Mouse (Mus musculus): ENCODE results near the gene Zfp462.
A peak's percentile ranks its signal among the peaks of the same experiment; 100 is the strongest.

Zfp462 gene

DNA sequence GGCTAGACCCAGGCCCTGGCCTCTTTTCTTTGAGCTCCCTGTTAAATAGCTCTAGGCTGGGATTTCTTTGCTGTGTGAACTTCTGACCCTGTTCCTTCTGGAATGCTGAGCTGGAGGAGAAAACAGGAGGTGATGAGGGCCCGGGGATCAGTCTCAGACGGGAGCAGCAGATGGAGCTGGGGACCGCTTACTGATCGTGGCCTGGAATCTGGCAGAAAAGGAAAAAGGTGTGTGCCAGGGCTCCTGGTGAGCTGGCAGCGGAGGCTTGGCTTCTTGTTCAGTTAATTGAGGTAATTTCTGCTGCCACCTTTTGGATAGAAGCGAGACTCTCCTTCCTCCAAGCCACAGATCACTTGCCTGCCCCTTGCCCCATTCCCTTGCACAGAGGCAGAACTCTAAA, 177.1 kb downstream of the Zfp462 start:
- DNase-seq, result no peak

DNA sequence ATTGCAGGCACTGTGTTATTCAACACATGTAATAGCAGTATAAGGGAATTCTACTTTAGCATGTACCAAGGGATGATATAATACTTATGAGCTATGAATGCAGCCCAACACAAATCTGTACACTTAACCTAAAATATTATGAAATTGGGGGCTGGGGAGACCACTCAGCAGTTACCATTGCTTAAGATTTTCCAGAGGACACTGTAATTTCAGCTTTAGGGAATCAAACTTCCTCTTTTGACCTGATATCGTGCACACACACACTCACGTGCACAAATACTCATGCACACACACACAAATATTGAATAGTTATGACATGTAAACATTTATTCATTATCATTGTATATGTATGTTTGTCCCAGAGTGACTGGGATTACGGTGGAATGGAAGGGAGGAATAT, 179.3 kb downstream of the Zfp462 start:
- no peak for DNase-seq

DNA sequence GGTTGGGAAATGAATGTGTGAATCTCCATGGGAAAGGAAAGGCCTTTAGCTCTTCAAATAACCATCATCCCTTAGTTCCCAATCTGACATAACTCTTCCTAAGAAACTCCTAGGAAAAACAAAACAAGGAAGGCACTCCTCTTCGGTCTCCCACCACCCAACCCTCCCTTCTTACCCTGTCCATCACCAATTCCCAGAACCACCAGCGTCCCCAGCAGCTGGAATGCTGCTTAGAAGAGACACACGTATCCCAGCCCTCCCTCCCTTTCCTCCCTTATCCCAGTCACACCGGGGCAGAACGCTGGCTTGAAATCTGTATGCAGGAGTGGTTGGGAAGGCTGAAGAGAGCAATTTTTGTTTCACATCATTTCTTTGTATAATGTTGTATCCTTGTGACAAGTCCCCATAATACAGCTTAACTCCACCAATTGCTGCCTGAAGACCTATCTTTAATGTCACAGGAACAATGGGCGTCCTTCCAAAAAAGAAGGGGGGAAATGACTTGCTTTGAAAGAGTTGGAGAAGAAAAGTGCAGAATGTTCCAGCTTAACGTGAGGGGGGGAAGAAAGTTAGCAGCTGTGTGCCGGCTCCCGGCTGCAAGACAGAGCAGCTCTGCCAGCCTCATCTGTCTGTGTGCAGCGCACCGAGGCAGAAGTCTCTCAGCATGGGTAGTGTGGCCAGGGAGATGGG, 180.3 kb downstream of the Zfp462 start:
- peak; percentile 52 for DNase-seq

DNA sequence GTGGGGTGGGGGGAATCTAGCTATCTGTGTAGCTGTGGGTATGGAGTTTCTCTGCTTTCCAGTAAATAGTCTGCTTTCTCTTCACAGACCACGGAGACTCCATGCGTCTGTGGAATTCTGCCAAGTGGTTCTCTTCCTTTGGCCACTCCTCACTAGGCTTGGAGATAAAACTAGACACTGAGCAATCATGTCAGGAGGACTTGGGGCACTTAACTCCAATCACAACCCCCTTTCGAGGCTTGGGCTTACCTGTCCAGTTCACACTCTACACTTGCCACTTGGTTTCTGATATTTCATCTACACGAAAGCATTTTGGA, 180.8 kb downstream of the Zfp462 start:
- DNase-seq, result peak; percentile 15

DNA sequence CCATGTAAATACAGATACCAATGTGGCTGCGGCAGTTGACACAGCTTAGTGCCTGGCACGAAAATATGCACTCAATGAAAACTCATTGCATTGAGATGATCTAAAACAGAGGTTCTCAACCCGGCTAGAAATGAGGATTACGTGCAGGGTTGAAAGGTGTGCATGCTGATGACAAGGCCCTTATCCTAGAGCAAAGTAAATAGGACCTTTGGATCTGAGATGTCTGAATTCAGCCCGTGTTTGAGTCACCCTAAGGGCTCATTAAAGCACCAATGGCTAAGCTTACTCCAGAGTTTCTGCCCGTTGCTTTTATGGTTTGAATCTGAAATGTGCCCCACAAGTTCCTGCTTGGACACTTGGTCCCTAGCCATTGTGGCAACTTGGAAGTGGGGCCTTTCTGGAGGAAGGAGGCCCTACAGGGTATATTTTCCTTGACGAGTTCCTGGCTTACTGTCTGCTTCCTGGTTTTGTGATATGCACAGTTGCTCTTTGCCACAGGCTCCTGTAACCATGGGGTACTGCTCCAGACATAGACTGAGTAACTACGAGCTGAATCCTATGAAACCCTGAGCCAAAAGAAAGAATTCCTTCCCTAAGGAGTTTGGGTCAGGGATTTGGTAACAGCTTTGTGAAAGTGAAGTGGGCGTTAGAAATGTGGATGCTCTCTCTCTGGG, 182.5 kb downstream of the Zfp462 start:
- DNase-seq, result no peak

DNA sequence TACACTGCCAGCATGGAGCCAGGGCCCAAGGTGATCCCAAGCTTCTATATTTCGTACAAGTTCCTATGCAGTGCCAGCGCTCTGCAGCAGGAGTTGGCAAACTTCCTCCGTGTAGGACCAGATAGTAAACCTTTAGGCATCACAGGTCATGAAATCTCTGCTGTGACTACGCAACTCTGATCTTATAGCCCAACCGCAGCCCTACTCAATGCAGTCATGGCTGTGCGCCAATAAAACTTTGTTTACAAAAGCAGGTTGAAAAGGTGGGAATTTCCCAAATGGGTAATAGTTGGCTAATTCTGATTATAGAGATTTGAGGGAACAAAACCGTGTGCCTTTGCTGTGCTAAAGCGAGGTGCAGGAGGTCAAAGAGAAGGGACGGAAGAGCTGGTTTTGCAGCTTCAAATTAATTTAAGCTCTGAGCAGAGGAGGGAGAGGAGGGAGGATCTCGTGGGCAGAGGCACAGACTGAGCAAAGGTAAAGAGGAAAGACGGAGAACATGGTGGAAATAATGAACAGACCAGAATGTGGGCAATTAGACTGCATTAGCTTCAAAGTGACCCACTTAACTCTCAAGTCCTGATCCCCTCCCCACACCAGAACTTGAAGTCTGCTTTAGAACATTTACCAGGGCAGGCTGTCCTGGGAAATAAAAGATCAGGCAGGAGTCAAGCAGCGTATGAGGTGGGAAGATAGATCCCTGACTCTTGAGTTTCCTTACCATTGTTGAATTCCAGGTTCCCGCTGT, 183.4 kb downstream of the Zfp462 start:
- no peak for DNase-seq
